Mouse (Mus musculus) liver, adult 2 months (tissue): ENCODE measurements around the gene Dpysl5.

ENCODE experiments used
- CTCF ChIP-seq: fragments of 200-500 bp; IDR thresholded peaks from 2 replicates; pipeline ENCODE4 v1.5.1; 2011; ENCODE audit warnings: low read depth, low read length, control low read depth
- POLR2A ChIP-seq: fragments of 200-500 bp; IDR thresholded peaks from 2 replicates; pipeline ENCODE4 v1.6.1; 2011; ENCODE audit warnings: low read length, control low read depth; ENCODE audit not compliant: insufficient read depth; ENCODE audit errors: extremely low read depth

DNA sequence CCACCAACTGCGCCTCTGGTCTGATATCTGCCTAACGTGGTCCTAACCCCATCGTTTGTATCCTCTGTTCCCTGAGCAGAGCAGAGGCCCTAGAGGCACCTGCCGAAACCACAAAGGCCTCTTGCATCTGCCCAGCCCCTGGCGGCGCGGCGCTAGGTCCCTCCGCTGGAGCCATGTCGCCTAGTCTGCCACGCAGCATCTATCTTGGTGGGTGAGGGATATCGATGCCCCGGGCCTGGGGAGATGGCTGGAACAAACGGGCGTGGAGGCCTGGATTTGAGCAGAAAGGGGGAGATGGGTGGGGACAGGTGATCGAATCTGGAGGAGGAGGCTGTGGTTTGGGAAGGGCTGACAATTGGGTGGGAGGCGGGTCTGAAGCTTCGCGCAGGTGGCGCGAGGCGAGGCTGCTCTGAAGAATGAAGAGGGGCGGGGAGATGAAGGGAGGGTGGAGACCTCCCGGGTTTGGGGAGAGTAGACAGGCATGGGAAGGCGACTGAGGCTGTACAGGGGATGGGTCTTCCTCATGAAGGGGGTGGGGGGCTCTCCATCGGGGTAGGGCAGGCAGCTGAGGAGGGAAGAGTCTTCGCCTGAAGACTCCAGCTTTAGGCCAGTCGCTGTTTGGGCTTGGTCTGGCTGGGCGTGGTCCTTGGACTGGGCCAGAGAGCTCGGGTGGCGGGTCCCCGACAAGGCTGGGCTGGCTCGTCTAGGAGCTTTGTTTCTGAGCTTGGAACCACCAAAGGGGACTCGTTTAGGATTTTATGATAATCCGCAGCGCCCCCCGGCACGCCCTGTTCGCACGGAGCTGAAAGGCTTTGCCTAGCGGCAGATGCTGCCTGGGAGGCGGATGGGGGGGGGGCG is 1.3 kb downstream of the Dpysl5 start:
- TF ChIP-seq CTCF (no peak), POLR2A (no peak)
